Mouse (Mus musculus): ENCODE data around the gene Nsmf. TPM values are rescaled to one million over a fixed set of nuclear protein-coding genes. Genes with fewer than 3 reads are reported as not detected.

The Nsmf gene
- polyA plus RNA-seq, 1 experiment from 2014 or later = 32.6 TPM

- H3K9ac ChIP-seq (ENCODE audit: low read depth, low read length) = no peak overlapping the region
- no peak overlapping the region for H3K4me3 ChIP-seq (ENCODE audit: low read depth, low read length)
- peak; percentile 82 for ATAC-seq (replicated peaks; ENCODE audit: low FRiP score)
- H3K4me1 ChIP-seq (replicated peaks; ENCODE audit: control insufficient read depth, insufficient read depth, low read length) = peaks cover 44% of the 10 kb centered on the region
- H3K4me2 ChIP-seq = peak overlapping the region; percentile 30
- H3K9me3 ChIP-seq (ENCODE audit: control insufficient read depth, low read length) = no peaks in the 10 kb centered on the region
- 33% methylated on average over 9 of the region's 9 CpGs for WGBS
- peak overlapping the region; percentile 79 for H3K27ac ChIP-seq (ENCODE audit: low read depth, low read length)
- H3K27me3 ChIP-seq (replicated peaks; ENCODE audit: control insufficient read depth, insufficient read depth, low read length) = no peaks in the 10 kb centered on the region
- peak; percentile 70 for DNase-seq (ENCODE audit: low spot score)
- H3K36me3 ChIP-seq (ENCODE audit: control insufficient read depth, insufficient read depth, low read length) = no peaks in the 10 kb centered on the region
These were observed 57.1 kb downstream of the Nsmf start for GRCm38 (mm10) chr2:25111184-25111791.

Small RNAs within 50 kb of the gene (microRNA-seq; reads per million reads assigned to microRNA genes)
- gene Gm24328 (ENCODE audit: borderline number of aligned reads) (not detected), gene Mir7664 (ENCODE audit: borderline number of aligned reads) (not detected)

Other genes with a start within 250 kb of the Nsmf start
- 51.3 and 54.7 TPM in 2 replicates for gene Ehmt1, start 134.7 kb upstream of the Nsmf start, polyA plus RNA-seq (2014; fragmentation: Nextera tagmentation; extraction: Ambion mirVana)
- 29.8 and 35.2 TPM in 2 replicates for gene Arrdc1, start 119.1 kb upstream of the Nsmf start, polyA plus RNA-seq (2014; fragmentation: Nextera tagmentation; extraction: Ambion mirVana)
- gene Zmynd19, start 104.6 kb upstream of the Nsmf start, polyA plus RNA-seq (2014; fragmentation: Nextera tagmentation; extraction: Ambion mirVana) = 46.0 and 47.3 TPM in 2 replicates
- 22.9 and 25.2 TPM in 2 replicates for gene Dph7, start 92.0 kb upstream of the Nsmf start, polyA plus RNA-seq (2014; fragmentation: Nextera tagmentation; extraction: Ambion mirVana)
- 149 and 158 TPM in 2 replicates for gene Mrpl41, start 79.3 kb upstream of the Nsmf start, polyA plus RNA-seq (2014; fragmentation: Nextera tagmentation; extraction: Ambion mirVana)
- gene Pnpla7, start 78.3 kb upstream of the Nsmf start, polyA plus RNA-seq (2014; fragmentation: Nextera tagmentation; extraction: Ambion mirVana) = 24.7 TPM in 2 replicates
- 0.90 and 1.7 TPM in 2 replicates for gene Entpd8, start 25.9 kb downstream of the Nsmf start, polyA plus RNA-seq (2014; fragmentation: Nextera tagmentation; extraction: Ambion mirVana)
- gene Noxa1, start 40.8 kb downstream of the Nsmf start, polyA plus RNA-seq (2014; fragmentation: Nextera tagmentation; extraction: Ambion mirVana) = 0.69 and 1.0 TPM in 2 replicates
- gene Nrarp, start 126.4 kb downstream of the Nsmf start, polyA plus RNA-seq (2014; fragmentation: Nextera tagmentation; extraction: Ambion mirVana) = 6.5 and 7.6 TPM in 2 replicates
- 12.1 and 13.1 TPM in 2 replicates for gene Tor4a, start 142.5 kb downstream of the Nsmf start, polyA plus RNA-seq (2014; fragmentation: Nextera tagmentation; extraction: Ambion mirVana)
- 85.3 and 86.3 TPM in 2 replicates for gene Nelfb, start 157.1 kb downstream of the Nsmf start, polyA plus RNA-seq (2014; fragmentation: Nextera tagmentation; extraction: Ambion mirVana)
- 0.29 TPM in 1 of 2 replicates, not detected in the other for gene Stpg3, start 160.3 kb downstream of the Nsmf start, polyA plus RNA-seq (2014; fragmentation: Nextera tagmentation; extraction: Ambion mirVana)
- gene Fam166a, start 164.4 kb downstream of the Nsmf start, polyA plus RNA-seq (2014; fragmentation: Nextera tagmentation; extraction: Ambion mirVana) = 0.45 TPM in 2 replicates
- gene Tubb4b, start 170.3 kb downstream of the Nsmf start, polyA plus RNA-seq (2014; fragmentation: Nextera tagmentation; extraction: Ambion mirVana) = 823 and 870 TPM in 2 replicates
- 0.07 TPM in 1 of 2 replicates, not detected in the other for gene Slc34a3, start 180.0 kb downstream of the Nsmf start, polyA plus RNA-seq (2014; fragmentation: Nextera tagmentation; extraction: Ambion mirVana)
- gene Rnf224, start 182.4 kb downstream of the Nsmf start, polyA plus RNA-seq (2014; fragmentation: Nextera tagmentation; extraction: Ambion mirVana) = 0.10 and 0.21 TPM in 2 replicates
- 7.7 and 8.1 TPM in 2 replicates for gene Rnf208, start 187.9 kb downstream of the Nsmf start, polyA plus RNA-seq (2014; fragmentation: Nextera tagmentation; extraction: Ambion mirVana)
- not detected in 2 replicates for gene Cysrt1, start 188.1 kb downstream of the Nsmf start, polyA plus RNA-seq (2014; fragmentation: Nextera tagmentation; extraction: Ambion mirVana)
- gene AL732309.1, start 192.5 kb downstream of the Nsmf start, polyA plus RNA-seq (2014; fragmentation: Nextera tagmentation; extraction: Ambion mirVana) = 6.3 and 6.8 TPM in 2 replicates
- gene Tmem203, start 201.1 kb downstream of the Nsmf start, polyA plus RNA-seq (2014; fragmentation: Nextera tagmentation; extraction: Ambion mirVana) = 14.4 and 15.2 TPM in 2 replicates
- gene Tprn, start 208.3 kb downstream of the Nsmf start, polyA plus RNA-seq (2014; fragmentation: Nextera tagmentation; extraction: Ambion mirVana) = 9.6 and 10.3 TPM in 2 replicates
- gene Ssna1, start 218.1 kb downstream of the Nsmf start, polyA plus RNA-seq (2014; fragmentation: Nextera tagmentation; extraction: Ambion mirVana) = 233 and 237 TPM in 2 replicates
- 74.7 and 77.6 TPM in 2 replicates for gene Anapc2, start 218.1 kb downstream of the Nsmf start, polyA plus RNA-seq (2014; fragmentation: Nextera tagmentation; extraction: Ambion mirVana)
- gene Tmem210, start 233.8 kb downstream of the Nsmf start, polyA plus RNA-seq (2014; fragmentation: Nextera tagmentation; extraction: Ambion mirVana) = not detected in 2 replicates
- not detected in 2 replicates for gene Lrrc26, start 235.6 kb downstream of the Nsmf start, polyA plus RNA-seq (2014; fragmentation: Nextera tagmentation; extraction: Ambion mirVana)